Comparison of ENCODE assay signal across 12 mouse cellular contexts in genomic region chr12:56535411-56536173, GRCm38 (mm10). TPM values are rescaled to one million over a fixed set of nuclear protein-coding genes. Genes with fewer than 3 reads are reported as not detected.
DNase-seq lines count a peak whose midpoint lies in the region; ATAC-seq lines count a peak whose summit lies in the region.
"Had no signal": no experiment of that assay in that cellular context is flagged by ENCODE, and none has a peak within 500 bp of the region (broad histone marks: within the 10 kb centered on the region; RNA-seq: fewer than 3 reads in every experiment).

No protein-coding gene starts in this region.

- no peaks in the 10 kb centered on the region for H3K36me3 ChIP-seq in kidney, embryonic 16.5 days (ENCODE audit: insufficient read depth, low read length)
- no peaks in the 10 kb centered on the region for H3K36me3 ChIP-seq in embryonic facial prominence, embryonic 14.5 days (ENCODE audit: control insufficient read depth, insufficient read depth, low read length)
- H3K36me3 ChIP-seq in limb, embryonic 12.5 days, result no peaks in the 10 kb centered on the region
- no peaks in the 10 kb centered on the region for H3K36me3 ChIP-seq in midbrain, embryonic 15.5 days (replicated peaks)

- no peaks in the 10 kb centered on the region; the same call in 1 of the 2 replicates for H3K9me3 ChIP-seq in kidney, embryonic 16.5 days (ENCODE audit: low read length)
- no peaks in the 10 kb centered on the region for H3K9me3 ChIP-seq in embryonic facial prominence, embryonic 14.5 days (ENCODE audit: control insufficient read depth, low read length)
- H3K9me3 ChIP-seq in limb, embryonic 12.5 days, result no peaks in the 10 kb centered on the region
- no peaks in the 10 kb centered on the region for H3K9me3 ChIP-seq in midbrain, embryonic 15.5 days

- peaks cover 12% of the 10 kb centered on the region; the same call in 1 of the 2 replicates for H3K4me1 ChIP-seq in kidney, embryonic 16.5 days (ENCODE audit: insufficient read depth, low read length)
- no peaks in the 10 kb centered on the region for H3K4me1 ChIP-seq in embryonic facial prominence, embryonic 14.5 days (ENCODE audit: control insufficient read depth, insufficient read depth, low read length)
- peaks cover 22% of the 10 kb centered on the region for H3K4me1 ChIP-seq in limb, embryonic 12.5 days (replicated peaks)
- H3K4me1 ChIP-seq in midbrain, embryonic 15.5 days, result peaks cover 18% of the 10 kb centered on the region

- H3K4me2 ChIP-seq in kidney, embryonic 16.5 days (replicated peaks; ENCODE audit: low read depth, low read length), result 0 out of 2 replicates have a peak overlapping the region, but pooled peaks have one; percentile 18
- peak overlapping the region; percentile 21 for H3K4me2 ChIP-seq in embryonic facial prominence, embryonic 14.5 days (ENCODE audit: low read depth, low read length)
- peak overlapping the region; percentile 19 for H3K4me2 ChIP-seq in limb, embryonic 12.5 days
- peak overlapping the region; percentile 14 for H3K4me2 ChIP-seq in midbrain, embryonic 15.5 days

- no peak for DNase-seq in kidney, adult 18-20 months
- DNase-seq in embryonic facial prominence, embryonic 14.5 days (ENCODE audit: low spot score), result no peak
- no peak for DNase-seq in kidney, postnatal 10 days
- no peak for DNase-seq in kidney, adult 8-10 months
- DNase-seq: gastrocnemius, postnatal 25 days had no signal

- peaks cover 97% of the 10 kb centered on the region for H3K27me3 ChIP-seq in kidney, embryonic 16.5 days (ENCODE audit: insufficient read depth, low read length)
- peaks cover 98% of the 10 kb centered on the region for H3K27me3 ChIP-seq in embryonic facial prominence, embryonic 14.5 days (replicated peaks; ENCODE audit: control insufficient read depth, insufficient read depth, low read length)
- peaks cover 96% of the 10 kb centered on the region for H3K27me3 ChIP-seq in limb, embryonic 12.5 days
- peaks cover 87% of the 10 kb centered on the region for H3K27me3 ChIP-seq in midbrain, embryonic 15.5 days (replicated peaks)

- 2% methylated on average over 28 of the region's 36 CpGs for WGBS in kidney, embryonic 16.5 days
- 1% methylated on average over 22 of the region's 36 CpGs for WGBS in embryonic facial prominence, embryonic 14.5 days
- WGBS in limb, embryonic 12.5 days, result under 1% methylated on average over 31 of the region's 36 CpGs
- WGBS in midbrain, embryonic 15.5 days, result under 1% methylated on average over 36 of the region's 36 CpGs

- ATAC-seq in kidney, embryonic 16.5 days (ENCODE audit: low FRiP score, low TSS enrichment), result no peak
- ATAC-seq in embryonic facial prominence, embryonic 14.5 days (ENCODE audit: low read depth), result no peak
- ATAC-seq in limb, embryonic 12.5 days (ENCODE audit: insufficient number of reproducible peaks, insufficient read depth, low FRiP score, low TSS enrichment, low read depth), result no peak
- peak; percentile 21; the same call in 1 of the 2 replicates for ATAC-seq in midbrain, embryonic 15.5 days (replicated peaks)
- no peak for ATAC-seq in activated CD4-positive, CD25-positive, alpha-beta regulatory T cell, adult 4 months
- ATAC-seq: Patski had no signal

- H3K27ac ChIP-seq in kidney, embryonic 16.5 days (ENCODE audit: low read length), result no peak overlapping the region
- H3K27ac ChIP-seq in embryonic facial prominence, embryonic 14.5 days (replicated peaks; ENCODE audit: low read depth, low read length), result no peak overlapping the region
- no peak overlapping the region for H3K27ac ChIP-seq in limb, embryonic 12.5 days
- H3K27ac ChIP-seq in midbrain, embryonic 15.5 days, result peak overlapping the region; percentile 49

- H3K9ac ChIP-seq in kidney, embryonic 16.5 days (replicated peaks; ENCODE audit: low read length), result no peak overlapping the region
- H3K9ac ChIP-seq in embryonic facial prominence, embryonic 14.5 days (ENCODE audit: low read depth, low read length), result no peak overlapping the region
- no peak overlapping the region for H3K9ac ChIP-seq in limb, embryonic 12.5 days (replicated peaks)
- no peak overlapping the region for H3K9ac ChIP-seq in midbrain, embryonic 15.5 days

- H3K4me3 ChIP-seq in kidney, embryonic 16.5 days (ENCODE audit: low read length), result peak overlapping the region; percentile 10; the same call in 1 of the 2 replicates
- peak overlapping the region; percentile 37 for H3K4me3 ChIP-seq in embryonic facial prominence, embryonic 14.5 days (ENCODE audit: low read depth, low read length)
- H3K4me3 ChIP-seq in limb, embryonic 12.5 days (replicated peaks), result peak overlapping the region; percentile 19
- H3K4me3 ChIP-seq in midbrain, embryonic 15.5 days, result peak overlapping the region; percentile 30
- H3K4me3 ChIP-seq: myocyte had no signal

RNA-seq across cellular contexts. Expression of gene Nkx2-1, which starts 1.1 kb away (rescaled TPM):
- 1.4 TPM in 1 of 2 replicates, not detected in the other for polyA plus RNA-seq in kidney, embryonic 16.5 days (2015; fragmentation: Nextera tagmentation; extraction: Ambion mirVana)
- polyA plus RNA-seq in embryonic facial prominence, embryonic 14.5 days (2014; fragmentation: Nextera tagmentation; extraction: Ambion mirVana), result 0.73 and 0.99 TPM in 2 replicates
- polyA plus RNA-seq in limb, embryonic 12.5 days (2016; fragmentation: Nextera tagmentation; extraction: Ambion mirVana), result not detected in 2 replicates
- 6.3 and 8.0 TPM in 2 replicates for polyA plus RNA-seq in midbrain, embryonic 15.5 days (2015; fragmentation: Nextera tagmentation; extraction: Ambion mirVana)
- polyA plus RNA-seq in activated CD4-positive, CD25-positive, alpha-beta regulatory T cell, adult 4 months (2017; shearing (Covaris generic)), result not detected
- polyA plus RNA-seq: myocyte; Patski; small intestine, adult 2 months had no signal
